Mouse (Mus musculus): ENCODE data around the gene Rsg1. TPM values are rescaled to one million over a fixed set of nuclear protein-coding genes. Genes with fewer than 3 reads are reported as not detected.

Rsg1 gene
- polyA plus RNA-seq, 1 experiment from 2014 or later, result 4.0 TPM

GRCm38 (mm10) chr4:141244401-141244800 lies 30.6 kb downstream of the Rsg1 start:
- Histone ChIP-seq H3K9me3 (no peaks in the 10 kb centered on the region), H3K4me1 (peaks cover 67% of the 10 kb centered on the region), H3K4me3 (no peak overlapping the region), H3K36me3 (no peaks in the 10 kb centered on the region), H3K27me3 (ENCODE audit: insufficient read depth, poor library complexity, severe bottlenecking) (peaks cover 100% of the 10 kb centered on the region), H3K27ac (0 out of 2 replicates have a peak overlapping the region, but pooled peaks have one; percentile 32)
- DNase-seq (ENCODE audit: low spot score), result no peak
- 56% methylated on average over 5 of the region's 5 CpGs for WGBS

GRCm38 (mm10) chr4:141244931-141245425 lies 31.2 kb downstream of the Rsg1 start:
- no peak for DNase-seq (ENCODE audit: low spot score)
- WGBS, result 25% methylated on average over 9 of the region's 9 CpGs
- Histone ChIP-seq H3K27ac (peak overlapping the region; percentile 32; the same call in 1 of the 2 replicates), H3K4me3 (0 out of 2 replicates have a peak overlapping the region, but pooled peaks have one; percentile 13), H3K4me1 (peaks cover 62% of the 10 kb centered on the region), H3K36me3 (no peaks in the 10 kb centered on the region), H3K27me3 (ENCODE audit: insufficient read depth, poor library complexity, severe bottlenecking) (peaks cover 99% of the 10 kb centered on the region), H3K9me3 (no peaks in the 10 kb centered on the region)

- H3K4me3 ChIP-seq, result peak overlapping the region; percentile 62
- H3K27ac ChIP-seq, result peak overlapping the region; percentile 31; the same call in 1 of the 2 replicates
- no peaks in the 10 kb centered on the region for H3K9me3 ChIP-seq
- H3K4me1 ChIP-seq, result peaks cover 53% of the 10 kb centered on the region
- WGBS, result 20% methylated on average over 24 of the region's 24 CpGs
- H3K36me3 ChIP-seq, result no peaks in the 10 kb centered on the region
- no peak for DNase-seq (ENCODE audit: low spot score)
- H3K27me3 ChIP-seq (ENCODE audit: insufficient read depth, poor library complexity, severe bottlenecking), result peaks cover 99% of the 10 kb centered on the region
These were observed 32.6 kb downstream of the Rsg1 start for GRCm38 (mm10) chr4:141246089-141246997.

GRCm38 (mm10) chr4:141246998-141247350 lies 33.2 kb downstream of the Rsg1 start:
- H3K36me3 ChIP-seq, result no peaks in the 10 kb centered on the region
- H3K4me3 ChIP-seq, result peak overlapping the region; percentile 62
- no peak for DNase-seq (ENCODE audit: low spot score)
- 2% methylated on average over 17 of the region's 17 CpGs for WGBS
- H3K27me3 ChIP-seq (ENCODE audit: insufficient read depth, poor library complexity, severe bottlenecking), result peaks cover 97% of the 10 kb centered on the region
- no peaks in the 10 kb centered on the region for H3K9me3 ChIP-seq
- peaks cover 53% of the 10 kb centered on the region for H3K4me1 ChIP-seq
- peak overlapping the region; percentile 38; the same call in 1 of the 2 replicates for H3K27ac ChIP-seq

- Histone ChIP-seq H3K9me3 (no peaks in the 10 kb centered on the region), H3K4me3 (peak overlapping the region; percentile 62), H3K27me3 (ENCODE audit: insufficient read depth, poor library complexity, severe bottlenecking) (peaks cover 87% of the 10 kb centered on the region), H3K27ac (peak overlapping the region; percentile 45), H3K4me1 (peaks cover 43% of the 10 kb centered on the region), H3K36me3 (no peaks in the 10 kb centered on the region)
- WGBS, result 1% methylated on average over 59 of the region's 60 CpGs
- DNase-seq (ENCODE audit: low spot score), result no peak
These were observed 34.2 kb downstream of the Rsg1 start for GRCm38 (mm10) chr4:141247776-141248613.

GRCm38 (mm10) chr4:141248614-141248978 lies 34.8 kb downstream of the Rsg1 start:
- H3K36me3 ChIP-seq, result no peaks in the 10 kb centered on the region
- 7% methylated on average over 11 of the region's 11 CpGs for WGBS

GRCm38 (mm10) chr4:141249383-141249782 lies 35.6 kb downstream of the Rsg1 start:
- H3K4me3 ChIP-seq, result no peak overlapping the region
- 66% methylated on average over 11 of the region's 11 CpGs for WGBS
- H3K27me3 ChIP-seq (ENCODE audit: insufficient read depth, poor library complexity, severe bottlenecking), result peaks cover 78% of the 10 kb centered on the region
- DNase-seq (ENCODE audit: low spot score), result no peak
- no peaks in the 10 kb centered on the region for H3K36me3 ChIP-seq
- no peaks in the 10 kb centered on the region for H3K9me3 ChIP-seq
- H3K27ac ChIP-seq, result no peak overlapping the region
- peaks cover 46% of the 10 kb centered on the region for H3K4me1 ChIP-seq

More at GRCm38 (mm10) chr4:141248614-141248978, 34.8 kb downstream of the Rsg1 start:
- no peak for DNase-seq (ENCODE audit: low spot score)
- H3K4me1 ChIP-seq, result peaks cover 43% of the 10 kb centered on the region
- H3K27me3 ChIP-seq (ENCODE audit: insufficient read depth, poor library complexity, severe bottlenecking), result peaks cover 81% of the 10 kb centered on the region
- H3K27ac ChIP-seq, result no peak overlapping the region
- H3K9me3 ChIP-seq, result no peaks in the 10 kb centered on the region
- H3K4me3 ChIP-seq, result peak overlapping the region; percentile 62

GRCm38 (mm10) chr4:141251071-141251470 lies 37.3 kb downstream of the Rsg1 start:
- Histone ChIP-seq H3K9me3 (no peaks in the 10 kb centered on the region), H3K36me3 (no peaks in the 10 kb centered on the region), H3K27ac (no peak overlapping the region), H3K4me3 (no peak overlapping the region), H3K4me1 (peaks cover 37% of the 10 kb centered on the region), H3K27me3 (ENCODE audit: insufficient read depth, poor library complexity, severe bottlenecking) (peaks cover 61% of the 10 kb centered on the region)
- 70% methylated on average over 8 of the region's 8 CpGs for WGBS
- no peak for DNase-seq (ENCODE audit: low spot score)

GRCm38 (mm10) chr4:141252641-141253040 lies 38.9 kb downstream of the Rsg1 start:
- no peaks in the 10 kb centered on the region for H3K9me3 ChIP-seq
- H3K4me1 ChIP-seq, result peaks cover 21% of the 10 kb centered on the region
- H3K27ac ChIP-seq, result no peak overlapping the region
- H3K27me3 ChIP-seq (ENCODE audit: insufficient read depth, poor library complexity, severe bottlenecking), result peaks cover 45% of the 10 kb centered on the region
- H3K36me3 ChIP-seq, result no peaks in the 10 kb centered on the region
- 69% methylated on average over 2 of the region's 2 CpGs for WGBS
- no peak for DNase-seq (ENCODE audit: low spot score)
- no peak overlapping the region for H3K4me3 ChIP-seq

GRCm38 (mm10) chr4:141254234-141254633 lies 40.5 kb downstream of the Rsg1 start:
- no peaks in the 10 kb centered on the region for H3K9me3 ChIP-seq
- H3K27me3 ChIP-seq (ENCODE audit: insufficient read depth, poor library complexity, severe bottlenecking), result peaks cover 29% of the 10 kb centered on the region
- H3K27ac ChIP-seq, result no peak overlapping the region
- DNase-seq (ENCODE audit: low spot score), result no peak
- WGBS, result 82% methylated on average over 16 of the region's 16 CpGs
- no peak overlapping the region for H3K4me3 ChIP-seq
- H3K36me3 ChIP-seq, result no peaks in the 10 kb centered on the region
- peaks cover 7% of the 10 kb centered on the region for H3K4me1 ChIP-seq

GRCm38 (mm10) chr4:141257440-141257839 lies 43.7 kb downstream of the Rsg1 start:
- no peaks in the 10 kb centered on the region for H3K9me3 ChIP-seq
- WGBS, result 60% methylated on average over 5 of the region's 5 CpGs
- no peak for DNase-seq (ENCODE audit: low spot score)
- H3K27ac ChIP-seq, result no peak overlapping the region
- H3K27me3 ChIP-seq (ENCODE audit: insufficient read depth, poor library complexity, severe bottlenecking), result peaks cover 5% of the 10 kb centered on the region
- no peaks in the 10 kb centered on the region for H3K36me3 ChIP-seq
- H3K4me1 ChIP-seq, result peaks cover 11% of the 10 kb centered on the region
- H3K4me3 ChIP-seq, result no peak overlapping the region

- no peak for DNase-seq (ENCODE audit: low spot score)
- H3K27ac ChIP-seq, result no peak overlapping the region
- no peak overlapping the region for H3K4me3 ChIP-seq
- no peaks in the 10 kb centered on the region for H3K36me3 ChIP-seq
- no peaks in the 10 kb centered on the region; the same call in 1 of the 2 replicates for H3K27me3 ChIP-seq (ENCODE audit: insufficient read depth, poor library complexity, severe bottlenecking)
- H3K4me1 ChIP-seq, result peaks cover 7% of the 10 kb centered on the region
- WGBS, result 75% methylated on average over 12 of the region's 12 CpGs
- H3K9me3 ChIP-seq, result no peaks in the 10 kb centered on the region
These were observed 45.7 kb downstream of the Rsg1 start for GRCm38 (mm10) chr4:141259413-141259812.
